Mouse (Mus musculus): ENCODE data around the gene Cc2d1b.

Cc2d1b gene

GRCm38 (mm10) chr4:108619587-108620341 is at the start of gene Cc2d1b:
Gene Cc2d1b, plus strand, starts transcription at chr4:108619940.
- DNase-seq (ENCODE audit: low read depth, low spot score) = peak; percentile 83

GRCm38 (mm10) chr4:108572644-108573043 is 47.1 kb upstream of the Cc2d1b start:
- no peak for DNase-seq (ENCODE audit: low read depth, low spot score)

GRCm38 (mm10) chr4:108578840-108579742 is 40.6 kb upstream of the Cc2d1b start, which contains the start of the genes Prpf38a and Orc1:
Gene Prpf38a, minus strand, starts transcription at chr4:108579336.
Gene Orc1, plus strand, starts transcription at chr4:108579423.
- peak; percentile 99 for DNase-seq (ENCODE audit: low read depth, low spot score)

GRCm38 (mm10) chr4:108579743-108580411 is 39.9 kb upstream of the Cc2d1b start:
- DNase-seq (ENCODE audit: low read depth, low spot score) = no peak

GRCm38 (mm10) chr4:108593376-108593775 is 26.4 kb upstream of the Cc2d1b start:
- peak; percentile 33 for DNase-seq (ENCODE audit: low read depth, low spot score)

- DNase-seq (ENCODE audit: low read depth, low spot score) = no peak
Measured at GRCm38 (mm10) chr4:108595785-108596184, 24.0 kb upstream of the Cc2d1b start.

- DNase-seq (ENCODE audit: low read depth, low spot score) = no peak
Measured at GRCm38 (mm10) chr4:108598306-108598705, 21.4 kb upstream of the Cc2d1b start.

- no peak for DNase-seq (ENCODE audit: low read depth, low spot score)
Measured at GRCm38 (mm10) chr4:108601870-108602269, 17.9 kb upstream of the Cc2d1b start.

GRCm38 (mm10) chr4:108608651-108609050 is 11.1 kb upstream of the Cc2d1b start:
- no peak for DNase-seq (ENCODE audit: low read depth, low spot score)

GRCm38 (mm10) chr4:108610935-108611334 is 8.8 kb upstream of the Cc2d1b start:
- peak; percentile 26 for DNase-seq (ENCODE audit: low read depth, low spot score)

- DNase-seq (ENCODE audit: low read depth, low spot score) = no peak
Measured at GRCm38 (mm10) chr4:108618586-108618985, 1.2 kb upstream of the Cc2d1b start.

GRCm38 (mm10) chr4:108619165-108619564 is 575 bp upstream of the Cc2d1b start:
- peak; percentile 41 for DNase-seq (ENCODE audit: low read depth, low spot score)

- DNase-seq (ENCODE audit: low read depth, low spot score) = no peak
Measured at GRCm38 (mm10) chr4:108620536-108620935, 796 bp downstream of the Cc2d1b start.

- no peak for DNase-seq (ENCODE audit: low read depth, low spot score)
Measured at GRCm38 (mm10) chr4:108621504-108621903, 1.8 kb downstream of the Cc2d1b start.

- DNase-seq (ENCODE audit: low read depth, low spot score) = no peak
Measured at GRCm38 (mm10) chr4:108627066-108627465, 7.3 kb downstream of the Cc2d1b start.

- no peak for DNase-seq (ENCODE audit: low read depth, low spot score)
Measured at GRCm38 (mm10) chr4:108629363-108629880, 9.7 kb downstream of the Cc2d1b start.

- DNase-seq (ENCODE audit: low read depth, low spot score) = no peak
Measured at GRCm38 (mm10) chr4:108630096-108630495, 10.4 kb downstream of the Cc2d1b start.

GRCm38 (mm10) chr4:108631616-108632015 is 11.9 kb downstream of the Cc2d1b start:
- peak; percentile 28 for DNase-seq (ENCODE audit: low read depth, low spot score)

GRCm38 (mm10) chr4:108633703-108634102 is 14.0 kb downstream of the Cc2d1b start:
- no peak for DNase-seq (ENCODE audit: low read depth, low spot score)

- no peak for DNase-seq (ENCODE audit: low read depth, low spot score)
Measured at GRCm38 (mm10) chr4:108634696-108635095, 15.0 kb downstream of the Cc2d1b start.

GRCm38 (mm10) chr4:108635101-108635500 is 15.4 kb downstream of the Cc2d1b start:
- no peak for DNase-seq (ENCODE audit: low read depth, low spot score)

- DNase-seq (ENCODE audit: low read depth, low spot score) = no peak
Measured at GRCm38 (mm10) chr4:108637721-108638120, 18.0 kb downstream of the Cc2d1b start.

Measured in telencephalon, adult 2 months (tissue).